Mouse (Mus musculus): Measurements from ENCODE around the gene Bax.
A peak's percentile ranks its signal among the peaks of the same experiment; 100 is the strongest.

Bax gene

DNA sequence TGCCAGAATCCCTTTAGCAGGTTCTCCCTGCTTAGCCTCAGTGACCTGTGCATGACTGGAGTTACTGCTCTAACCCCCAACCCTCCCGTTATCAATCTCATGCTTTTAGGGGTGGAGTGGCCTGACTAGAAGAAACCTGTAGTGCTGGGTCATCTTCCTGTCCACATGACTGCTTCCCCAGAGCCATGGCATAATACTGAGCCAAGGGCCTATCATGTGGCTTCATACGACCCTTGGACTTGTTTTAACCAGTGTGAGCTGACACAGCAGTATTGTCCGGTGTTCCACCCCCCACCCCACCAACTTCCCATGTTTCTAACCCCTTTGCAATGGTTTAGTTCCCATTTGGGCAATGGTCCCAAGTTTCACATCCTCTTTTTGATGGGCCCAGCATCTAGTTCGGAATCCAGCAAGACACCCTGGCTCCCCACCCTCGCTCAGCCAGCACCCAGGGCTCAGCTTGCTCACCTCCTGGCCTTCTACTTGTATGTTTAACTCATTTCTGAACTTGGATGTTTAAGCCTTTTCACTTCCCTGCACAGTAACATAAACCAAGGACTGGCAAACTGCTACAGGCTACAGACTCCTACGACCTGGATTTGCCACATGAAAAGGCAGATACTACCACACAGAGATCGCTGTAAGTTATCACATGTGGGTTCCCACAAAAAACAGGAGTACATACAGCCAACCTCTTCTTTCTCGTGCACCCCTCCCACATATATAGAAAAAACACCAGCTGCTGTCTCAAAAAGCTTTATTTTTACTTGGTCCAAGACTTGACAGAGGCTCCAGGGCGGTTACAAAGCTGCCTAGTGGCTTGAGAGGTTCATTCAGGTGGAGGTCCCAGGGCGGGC lies 9.3 kb downstream of the Bax start:
- peak in 1 of 2 experiments; percentile 74 for DNase-seq (ENCODE audit: inconsistent age in 2 of 2, low spot score in 1 of 2)

- peak; percentile 42 to 69 for DNase-seq (ENCODE audit: inconsistent age in 2 of 2, low spot score in 1 of 2)
These were observed 9.9 kb downstream of the Bax start for GRCm38 (mm10) chr7:45456721-45457203.

DNA sequence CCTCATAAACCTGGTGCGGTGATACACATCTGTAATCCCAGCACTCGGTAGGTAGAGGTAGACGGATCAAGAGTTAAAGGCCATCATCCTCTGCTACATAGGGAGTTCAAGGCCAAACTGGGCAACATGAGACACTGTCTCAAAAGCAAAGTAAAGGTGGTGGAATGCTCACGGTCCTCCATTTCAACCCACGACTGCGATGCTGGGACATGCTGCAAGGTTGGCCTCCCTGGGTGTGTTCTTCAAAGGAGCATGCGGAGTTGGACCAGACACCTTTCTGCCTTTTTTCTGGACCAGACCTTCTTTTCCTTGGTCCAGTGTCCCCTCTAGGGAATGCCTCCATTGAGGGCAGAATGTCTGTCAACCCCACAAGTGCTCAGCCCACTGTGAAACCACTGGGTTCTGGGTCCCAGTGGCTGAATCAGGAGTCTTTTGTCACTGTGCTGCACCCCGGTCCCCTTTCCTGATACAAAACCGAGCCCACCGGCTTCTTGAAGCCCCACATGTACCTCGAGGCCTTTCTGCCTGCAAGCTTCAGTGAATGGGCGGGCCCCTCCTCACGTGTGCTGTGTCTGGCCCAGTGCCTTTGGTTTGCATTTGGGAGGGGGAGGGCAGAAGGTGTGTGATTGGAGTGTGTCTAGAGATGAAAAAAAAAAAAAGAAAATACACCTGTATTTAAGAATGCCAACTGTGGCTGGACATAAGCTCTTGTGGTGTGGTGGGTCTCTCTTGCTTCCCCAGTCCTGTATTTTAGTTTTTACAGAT lies 10.6 kb downstream of the Bax start:
- DNase-seq (ENCODE audit: inconsistent age in 2 of 2, low spot score in 1 of 2): peak in 1 of 2 experiments; percentile 44

DNA sequence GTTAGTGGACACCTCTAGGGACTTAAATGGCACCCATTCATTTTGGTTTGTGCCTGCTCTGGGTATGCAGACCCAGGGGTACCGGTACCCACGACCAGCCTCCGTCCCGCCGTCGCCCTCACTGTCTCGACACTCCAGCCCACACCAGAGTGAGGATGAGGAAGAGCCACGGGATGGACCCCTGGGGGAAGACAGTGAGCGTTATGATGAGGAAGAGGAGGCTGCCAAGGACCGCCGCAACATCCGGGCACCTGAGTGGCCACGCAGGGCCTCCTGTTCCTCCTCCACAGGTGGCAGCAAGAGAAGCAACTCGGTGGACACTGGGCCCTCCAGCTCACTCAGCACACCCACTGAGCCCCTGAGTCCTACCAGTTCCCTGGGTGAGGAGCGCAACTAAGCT lies 11.7 kb downstream of the Bax start:
- no peak for DNase-seq (ENCODE audit: inconsistent age in 2 of 2, low spot score in 1 of 2)

DNA sequence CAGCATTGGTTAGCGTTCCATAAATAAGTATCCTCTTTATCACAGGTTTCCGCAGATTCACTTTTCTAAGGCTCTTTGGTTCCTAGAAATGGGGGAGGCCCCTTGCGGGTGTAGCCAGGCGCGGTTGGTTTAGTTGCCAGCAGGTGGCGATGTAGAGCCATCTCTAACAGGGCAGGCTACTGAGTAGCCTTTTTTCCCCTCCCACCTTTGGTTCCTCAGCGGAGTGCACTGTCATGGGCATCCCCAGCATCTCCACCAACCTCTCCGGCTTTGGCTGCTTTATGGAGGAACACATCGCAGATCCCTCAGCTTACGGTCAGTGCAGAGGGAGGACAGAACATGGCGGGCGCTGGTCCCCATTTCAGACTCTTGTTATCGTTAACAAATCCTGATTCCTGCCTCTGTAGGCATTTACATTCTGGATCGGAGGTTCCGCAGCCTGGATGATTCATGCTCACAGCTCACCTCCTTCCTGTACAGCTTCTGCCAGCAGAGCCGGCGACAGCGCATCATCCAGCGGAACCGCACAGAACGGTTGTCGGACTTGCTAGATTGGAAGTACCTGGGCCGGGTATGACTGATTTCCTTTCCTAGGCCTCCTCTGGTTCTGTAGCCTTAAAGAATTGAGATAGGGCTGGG lies 15.2 kb downstream of the Bax start:
- peak; percentile 81 to 94 for DNase-seq (ENCODE audit: inconsistent age in 2 of 2, low spot score in 1 of 2)

DNA sequence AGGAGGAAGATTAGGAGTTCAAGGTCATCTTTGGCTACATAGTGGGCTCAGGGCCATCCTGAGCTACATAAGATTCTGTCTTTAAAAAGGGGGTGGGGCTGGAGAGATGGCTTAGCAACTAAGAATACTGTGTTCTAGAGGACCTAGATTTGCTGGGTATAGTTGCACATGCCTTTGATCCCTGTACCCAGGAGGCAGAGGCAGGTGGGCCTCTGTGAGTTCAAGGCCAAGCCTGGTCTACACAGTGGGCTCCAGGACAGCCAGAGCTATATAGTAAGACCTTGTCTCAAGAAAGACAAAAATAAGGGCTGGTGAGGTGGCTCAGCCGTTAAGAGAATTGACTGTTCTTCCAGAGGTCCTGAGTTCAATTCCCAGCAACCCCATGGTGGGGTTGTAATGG lies 16.7 kb downstream of the Bax start:
- DNase-seq (ENCODE audit: inconsistent age in 2 of 2, low spot score in 1 of 2): no peak

- peak; percentile 35 to 76 for DNase-seq (ENCODE audit: inconsistent age in 2 of 2, low spot score in 1 of 2)
These were observed 19.2 kb downstream of the Bax start for GRCm38 (mm10) chr7:45447325-45447990.

DNA sequence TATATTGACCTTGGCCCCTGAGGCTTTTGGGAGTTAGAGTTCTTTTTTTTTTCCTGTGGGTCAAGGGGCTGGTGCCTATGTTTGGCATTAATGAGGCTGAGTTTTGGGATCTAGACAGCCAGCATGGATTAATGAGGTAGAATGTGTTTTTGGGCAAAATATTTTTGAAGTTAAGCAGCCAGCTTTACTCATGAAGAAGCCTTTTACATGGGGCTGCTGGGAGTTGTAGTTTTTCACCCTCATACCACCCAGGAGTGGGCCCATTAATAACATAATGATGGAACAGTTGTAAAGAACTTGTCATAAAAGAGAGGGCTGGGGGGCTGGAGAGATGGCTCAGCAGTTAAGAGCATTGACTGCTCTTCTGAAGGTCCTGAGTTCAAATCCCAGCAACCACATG lies 20.1 kb downstream of the Bax start:
- DNase-seq (ENCODE audit: inconsistent age in 2 of 2, low spot score in 1 of 2): no peak

- DNase-seq (ENCODE audit: inconsistent age in 2 of 2, low spot score in 1 of 2): peak; percentile 52 to 74
These were observed 22.9 kb downstream of the Bax start for GRCm38 (mm10) chr7:45443526-45444420.

DNA sequence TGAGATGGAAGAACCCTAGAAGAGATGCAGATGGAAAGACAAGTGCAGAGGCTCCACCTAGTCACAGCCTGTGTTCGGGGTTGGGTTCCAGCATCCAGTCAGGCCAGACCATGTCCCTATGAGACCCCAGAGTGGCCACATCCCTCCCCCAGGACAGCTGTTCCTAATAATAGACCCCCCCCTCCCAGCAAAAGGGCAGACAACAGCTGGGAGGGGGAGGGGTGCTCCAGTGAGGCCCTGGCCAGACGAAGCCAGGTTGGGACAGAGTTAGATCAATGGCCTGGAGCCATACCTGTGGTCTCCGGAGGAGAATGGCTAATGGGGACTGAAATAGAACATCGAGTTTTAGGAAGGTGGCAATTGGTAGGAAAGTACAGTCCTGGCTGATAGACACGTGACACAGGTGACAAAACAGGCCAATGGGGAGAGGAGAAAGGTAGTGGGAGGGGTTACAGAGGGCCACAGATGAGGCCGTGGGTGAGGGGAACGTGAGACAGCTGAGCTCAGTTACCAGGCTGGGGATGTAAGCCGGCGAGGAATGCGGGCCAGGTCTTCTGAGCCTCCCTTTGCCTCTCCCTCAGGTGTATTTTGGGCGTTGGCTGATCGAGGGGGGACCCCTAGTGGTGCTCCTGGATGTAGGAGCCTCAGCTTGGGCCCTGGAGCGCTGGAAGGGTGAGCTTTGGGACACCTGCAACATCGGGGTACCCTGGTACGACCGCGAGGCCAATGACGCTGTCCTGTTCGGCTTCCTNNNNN lies 29.0 kb downstream of the Bax start, which contains the start of gene Ruvbl2:
Gene Ruvbl2 (minus strand): TSS at position 576 of the 756 bp plus-strand sequence.
- DNase-seq (ENCODE audit: inconsistent age in 2 of 2, low spot score in 1 of 2): no peak

- DNase-seq (ENCODE audit: inconsistent age in 2 of 2, low spot score in 1 of 2): no peak
These were observed 29.7 kb downstream of the Bax start for GRCm38 (mm10) chr7:45437046-45437445.

DNA sequence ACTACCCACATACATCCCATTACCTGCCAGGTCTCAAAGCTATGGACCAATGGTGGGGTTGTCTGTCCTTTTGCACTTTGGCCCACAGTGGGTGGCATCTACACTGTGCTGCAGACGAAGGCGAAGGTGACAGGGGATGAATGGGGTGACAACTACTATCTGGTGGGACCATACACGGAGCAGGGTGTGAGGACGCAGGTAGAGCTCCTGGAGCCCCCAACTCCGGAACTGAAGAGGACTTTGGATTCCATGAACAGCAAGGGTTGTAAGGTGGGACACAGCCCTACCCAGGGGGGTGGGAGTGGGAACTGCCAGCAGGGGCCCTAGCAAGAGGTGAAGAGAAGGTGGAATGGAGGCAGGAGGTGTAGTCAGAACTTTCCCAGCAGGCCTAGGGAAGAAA lies 30.3 kb downstream of the Bax start:
- DNase-seq (ENCODE audit: inconsistent age in 2 of 2, low spot score in 1 of 2): no peak

DNA sequence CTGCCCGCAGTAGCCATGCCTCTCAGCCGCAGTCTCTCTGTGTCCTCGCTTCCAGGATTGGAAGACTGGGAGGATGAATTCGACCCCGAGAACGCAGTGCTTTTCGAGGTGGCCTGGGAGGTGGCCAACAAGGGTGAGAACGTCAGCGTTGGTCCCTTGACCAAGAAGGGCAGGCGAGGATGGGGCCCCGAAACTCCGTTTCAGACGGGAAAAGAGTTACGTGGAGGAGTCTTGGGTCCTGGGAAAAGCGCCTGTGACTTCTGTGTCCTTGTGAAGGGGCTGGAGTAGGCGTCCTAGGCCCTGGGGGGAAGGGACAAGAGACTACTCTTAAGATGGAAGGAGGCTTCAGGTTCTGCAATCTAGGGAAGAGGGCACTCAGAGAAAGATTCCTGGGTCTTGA lies 31.7 kb downstream of the Bax start:
- DNase-seq (ENCODE audit: inconsistent age in 2 of 2, low spot score in 1 of 2): no peak

DNA sequence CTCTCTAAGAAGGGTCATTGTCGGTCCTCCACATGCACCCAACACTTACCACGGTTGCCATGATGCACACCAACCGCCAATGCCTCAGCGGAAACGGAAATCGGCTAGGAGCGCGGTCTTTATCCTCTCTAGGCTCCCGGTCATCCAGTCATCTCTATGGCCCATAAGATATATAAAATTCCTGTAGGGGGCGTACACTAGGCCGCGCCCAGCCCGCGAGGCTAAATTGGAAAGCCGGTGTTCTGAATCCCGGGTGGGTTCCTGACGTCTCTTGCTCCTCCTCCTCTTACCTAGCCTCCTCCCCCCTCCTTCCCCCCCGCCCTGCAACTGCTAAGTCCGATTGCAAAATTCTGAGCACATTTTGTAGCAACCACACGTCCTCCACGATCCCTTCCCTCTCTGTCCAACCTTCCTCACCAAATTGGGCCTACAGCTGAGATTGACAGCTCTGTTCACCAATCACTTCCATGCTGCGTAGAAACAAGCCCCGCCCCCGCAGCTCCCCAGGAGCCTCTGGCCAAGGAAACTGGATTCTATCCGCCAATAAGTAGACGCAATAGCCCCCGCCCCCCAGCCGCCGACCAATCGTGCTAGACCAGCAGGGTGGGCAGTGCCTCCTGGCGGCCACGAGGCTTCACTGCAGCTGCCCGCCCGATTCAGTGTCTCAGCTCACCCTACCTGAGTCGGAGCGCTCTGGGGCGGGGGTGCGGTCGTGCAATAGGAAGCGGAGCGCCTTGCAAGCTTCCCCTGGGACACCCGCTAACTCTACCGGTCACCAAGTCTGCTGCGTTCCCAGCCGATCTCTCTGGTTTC lies 32.3 kb downstream of the Bax start, which contains the start of gene Gys1:
Gene Gys1 (plus strand): TSS at position 642 of the 813 bp plus-strand sequence.
- peak; percentile 100 for DNase-seq (ENCODE audit: inconsistent age in 2 of 2, low spot score in 1 of 2)

GRCm38 (mm10) chr7:45433835-45434202 lies 32.9 kb downstream of the Bax start:
- no peak for DNase-seq (ENCODE audit: inconsistent age in 2 of 2, low spot score in 1 of 2)

- no peak for DNase-seq (ENCODE audit: inconsistent age in 2 of 2, low spot score in 1 of 2)
These were observed 40.1 kb downstream of the Bax start for GRCm38 (mm10) chr7:45426556-45426955.

- DNase-seq (ENCODE audit: inconsistent age in 2 of 2, low spot score in 1 of 2): no peak
These were observed 45.5 kb downstream of the Bax start for GRCm38 (mm10) chr7:45421194-45421593.

GRCm38 (mm10) chr7:45420615-45420919 lies 46.1 kb downstream of the Bax start, which contains the start of gene Lhb:
Gene Lhb (plus strand): TSS chr7:45420820.
- no peak for DNase-seq (ENCODE audit: inconsistent age in 2 of 2, low spot score in 1 of 2)
